Mouse (Mus musculus) liver, embryonic 14.5 days (tissue): ENCODE measurements around the gene Lrmda. TPM values are rescaled to one million over a fixed set of nuclear protein-coding genes. Genes with fewer than 3 reads are reported as not detected.

Source experiments
- ATAC-seq: fragments of 200-750 bp; cut with Nextera tagmentation; 2 replicates; pipeline ENCODE4 v1.8.0; 2017; ENCODE audit warnings: moderate number of reproducible peaks, mild to moderate bottlenecking, moderate library complexity; ENCODE audit not compliant: insufficient read depth
- DNase-seq, 3 experiments: peaks; one replicate each; pipeline ENCODE4 v3.0.0-alpha.2; 2012 to 2013; ENCODE audit warnings: low read depth in 3 of 3, low spot score in 3 of 3
- H3K27ac ChIP-seq: fragments of 300-500 bp; sonication (generic); 2 replicates; pipeline ENCODE4 v1.5.1; 2014; ENCODE audit warnings: moderate library complexity, mild to moderate bottlenecking, control low read depth, inconsistent platforms
- H3K27me3 ChIP-seq: fragments of 300-500 bp; sonication (generic); 2 replicates; pipeline ENCODE4 v1.6.1; 2014; ENCODE audit warnings: mild to moderate bottlenecking, low read length, moderate library complexity; ENCODE audit not compliant: control insufficient read depth, insufficient read depth
- H3K36me3 ChIP-seq: fragments of 300-500 bp; sonication (generic); replicated peaks from 2 replicates; pipeline ENCODE4 v1.6.1; 2014; ENCODE audit warnings: low read depth; ENCODE audit not compliant: control insufficient read depth, insufficient read depth
- H3K4me1 ChIP-seq, 2 experiments: fragments of 200-500 bp in 1 of 2; fragments of 300-500 bp in 1 of 2; sonication (generic) in 1 of 2; replicated peaks; 2 replicates each; pipeline ENCODE4 v1.6.1; 2012 to 2014; ENCODE audit warnings: antibody characterized with exemption in 1 of 2, inconsistent platforms in 1 of 2, low read length in 1 of 2; ENCODE audit not compliant: control insufficient read depth in 2 of 2, insufficient read depth in 2 of 2
- H3K4me2 ChIP-seq: fragments of 300-500 bp; sonication (generic); 2 replicates; pipeline ENCODE4 v1.6.1; 2014; ENCODE audit warnings: low read depth, mild to moderate bottlenecking, control low read depth, moderate library complexity
- H3K4me3 ChIP-seq, 2 experiments: fragments of 200-500 bp in 1 of 2; fragments of 300-500 bp in 1 of 2; sonication (generic) in 1 of 2; 2 replicates each; pipeline ENCODE4 v1.5.1; 2012 to 2014; ENCODE audit warnings: low read depth in 2 of 2, low read length in 2 of 2, mild to moderate bottlenecking in 2 of 2, control low read depth in 1 of 2, inconsistent platforms in 1 of 2, moderate library complexity in 1 of 2; ENCODE audit not compliant: insufficient read depth in 1 of 2
- H3K9ac ChIP-seq: fragments of 300-500 bp; sonication (generic); replicated peaks from 2 replicates; pipeline ENCODE4 v1.6.1; 2014; ENCODE audit warnings: mild to moderate bottlenecking, control low read depth, moderate library complexity
- H3K9me3 ChIP-seq: fragments of 300-500 bp; sonication (generic); 2 replicates; pipeline ENCODE4 v1.6.1; 2016; ENCODE audit warnings: low read length, mixed read lengths; ENCODE audit not compliant: control insufficient read depth
- CTCF ChIP-seq: IDR thresholded peaks from 2 replicates; pipeline ENCODE4 v1.5.1; 2016; ENCODE audit warnings: antibody characterized with exemption, low read depth, control low read depth
- EP300 ChIP-seq: IDR thresholded peaks from 2 replicates; pipeline ENCODE4 v1.6.1; 2016; ENCODE audit warnings: antibody characterized with exemption, low read depth
- WGBS: fragments of 180-500 bp; shearing (Covaris S2); extraction: QIAGEN DNeasy Blood & Tissue Kit; methylation state at CpG from one replicate; pipeline ENCODE4 v1.1.7; 2014; ENCODE audit not compliant: insufficient replicate concordance; 5-methylcytosine and 5-hydroxymethylcytosine counted together
- polyA plus RNA-seq, 2 experiments: library from polyadenylated mRNA; depleted of rRNA in 1 of 2; stranded (reverse) in 1 of 2; unstranded in 1 of 2; fragments of >200 nt; fragmentation: Nextera tagmentation in 1 of 2; extraction: Ambion mirVana in 1 of 2; gene quantifications; 2 replicates each; pipeline versions ENCODE4 v1.2.1 to v1.2.3; 2012 to 2014

The Lrmda gene
- polyA plus RNA-seq, 2 experiments = 0.18 to 0.22 TPM

- Histone ChIP-seq H3K4me1 (no peaks in the 10 kb centered on the region), H3K4me2 (no peak overlapping the region), H3K27ac (no peak overlapping the region), H3K36me3 (no peaks in the 10 kb centered on the region), H3K9ac (no peak overlapping the region), H3K9me3 (no peaks in the 10 kb centered on the region), H3K27me3 (no peaks in the 10 kb centered on the region), H3K4me3 (no peak overlapping the region)
- ATAC-seq (no peak), DNase-seq (no peak)
- TF ChIP-seq CTCF = no peak
- no peak for TF ChIP-seq EP300
- WGBS = 60% methylated on average over 9 of the region's 9 CpGs
Measured at GRCm38 (mm10) chr14:22707958-22708701, 688.6 kb downstream of the Lrmda start.

- Histone ChIP-seq H3K27me3 (no peaks in the 10 kb centered on the region), H3K9ac (no peak overlapping the region), H3K4me1 (no peaks in the 10 kb centered on the region), H3K4me2 (no peak overlapping the region), H3K9me3 (no peaks in the 10 kb centered on the region), H3K4me3 (no peak overlapping the region), H3K36me3 (no peaks in the 10 kb centered on the region), H3K27ac (no peak overlapping the region)
- WGBS = 64% methylated on average over 6 of the region's 6 CpGs
- TF ChIP-seq EP300 (no peak), CTCF (no peak)
- DNase-seq = no peak
- no peak for ATAC-seq
Measured at GRCm38 (mm10) chr14:22710071-22710661, 690.7 kb downstream of the Lrmda start.

- Histone ChIP-seq H3K4me1 (no peaks in the 10 kb centered on the region; a peak in 1 of 4 replicates), H3K9ac (no peak overlapping the region), H3K36me3 (no peaks in the 10 kb centered on the region), H3K9me3 (no peaks in the 10 kb centered on the region), H3K4me3 (no peak overlapping the region), H3K4me2 (no peak overlapping the region), H3K27ac (no peak overlapping the region), H3K27me3 (no peaks in the 10 kb centered on the region)
- DNase-seq (no peak), ATAC-seq (no peak)
- TF ChIP-seq CTCF = no peak
- no peak for TF ChIP-seq EP300
Measured at GRCm38 (mm10) chr14:22712388-22712787, 692.9 kb downstream of the Lrmda start.

- Histone ChIP-seq H3K9ac (no peak overlapping the region), H3K27me3 (no peaks in the 10 kb centered on the region), H3K27ac (no peak overlapping the region), H3K4me3 (no peak overlapping the region), H3K4me2 (no peak overlapping the region), H3K4me1 (no peaks in the 10 kb centered on the region; a peak in 1 of 4 replicates), H3K36me3 (no peaks in the 10 kb centered on the region), H3K9me3 (no peaks in the 10 kb centered on the region)
- DNase-seq (no peak), ATAC-seq (no peak)
- TF ChIP-seq CTCF (no peak), EP300 (no peak)
- 24% methylated on average over 6 of the region's 6 CpGs for WGBS
Measured at GRCm38 (mm10) chr14:22715581-22716378, 696.3 kb downstream of the Lrmda start.

- no peak overlapping the region for H3K27ac ChIP-seq
- H3K36me3 ChIP-seq = no peaks in the 10 kb centered on the region
- no peaks in the 10 kb centered on the region for H3K27me3 ChIP-seq
- no peak for TF ChIP-seq EP300
- TF ChIP-seq CTCF = no peak
- H3K9me3 ChIP-seq = no peaks in the 10 kb centered on the region
- H3K9ac ChIP-seq = no peak overlapping the region
- 38% methylated on average over 1 of the region's 1 CpGs for WGBS
- H3K4me2 ChIP-seq = no peak overlapping the region
- no peak overlapping the region for H3K4me3 ChIP-seq
- ATAC-seq = no peak
- no peak for DNase-seq
- no peaks in the 10 kb centered on the region; a peak in 1 of 4 replicates for H3K4me1 ChIP-seq
Measured at GRCm38 (mm10) chr14:22719968-22720367, 700.5 kb downstream of the Lrmda start.
